Mouse (Mus musculus) thymus, postnatal 14 days (tissue): Measurements from ENCODE around the gene Sulf2.

Source experiments
- DNase-seq: peaks from one replicate; pipeline ENCODE4 v3.0.0; 2021

The Sulf2 gene

GRCm38 (mm10) chr2:166148672-166149332 lies 6.7 kb downstream of the Sulf2 start:
- DNase-seq = no peak

GRCm38 (mm10) chr2:166147930-166148651 lies 7.4 kb downstream of the Sulf2 start:
- no peak for DNase-seq

GRCm38 (mm10) chr2:166146446-166146845 lies 9.0 kb downstream of the Sulf2 start:
- DNase-seq = no peak

- DNase-seq = no peak
Observed at GRCm38 (mm10) chr2:166145031-166145430, 10.4 kb downstream of the Sulf2 start.

- DNase-seq = no peak
Observed at GRCm38 (mm10) chr2:166143871-166144270, 11.6 kb downstream of the Sulf2 start.

GRCm38 (mm10) chr2:166142561-166143112 lies 12.8 kb downstream of the Sulf2 start:
- no peak for DNase-seq

GRCm38 (mm10) chr2:166141910-166142309 lies 13.6 kb downstream of the Sulf2 start:
- no peak for DNase-seq

GRCm38 (mm10) chr2:166141039-166141438 lies 14.4 kb downstream of the Sulf2 start:
- no peak for DNase-seq

- DNase-seq = no peak
Observed at GRCm38 (mm10) chr2:166140427-166140826, 15.0 kb downstream of the Sulf2 start.

- no peak for DNase-seq
Observed at GRCm38 (mm10) chr2:166138308-166138707, 17.2 kb downstream of the Sulf2 start.

- DNase-seq = no peak
Observed at GRCm38 (mm10) chr2:166137467-166137866, 18.0 kb downstream of the Sulf2 start.

- DNase-seq = no peak
Observed at GRCm38 (mm10) chr2:166135711-166136485, 19.6 kb downstream of the Sulf2 start.

GRCm38 (mm10) chr2:166128756-166129155 lies 26.7 kb downstream of the Sulf2 start:
- DNase-seq = no peak

- no peak for DNase-seq
Observed at GRCm38 (mm10) chr2:166128032-166128431, 27.4 kb downstream of the Sulf2 start.

- no peak for DNase-seq
Observed at GRCm38 (mm10) chr2:166126343-166126742, 29.1 kb downstream of the Sulf2 start.

GRCm38 (mm10) chr2:166125492-166126252 lies 29.8 kb downstream of the Sulf2 start:
- DNase-seq = peak; percentile 24

- DNase-seq = no peak
Observed at GRCm38 (mm10) chr2:166125033-166125432, 30.4 kb downstream of the Sulf2 start.

- no peak for DNase-seq
Observed at GRCm38 (mm10) chr2:166122781-166123180, 32.7 kb downstream of the Sulf2 start.

- no peak for DNase-seq
Observed at GRCm38 (mm10) chr2:166121681-166122355, 33.6 kb downstream of the Sulf2 start.

- DNase-seq = no peak
Observed at GRCm38 (mm10) chr2:166119992-166120391, 35.5 kb downstream of the Sulf2 start.

- no peak for DNase-seq
Observed at GRCm38 (mm10) chr2:166116704-166117103, 38.8 kb downstream of the Sulf2 start.

GRCm38 (mm10) chr2:166116278-166116608 lies 39.2 kb downstream of the Sulf2 start:
- no peak for DNase-seq
